Mouse (Mus musculus): Measurements from ENCODE around the gene Cul7. TPM values are rescaled to one million over a fixed set of nuclear protein-coding genes. Genes with fewer than 3 reads are reported as not detected.

Cul7 gene
- polyA plus RNA-seq, 1 experiment from 2014 or later: 46.3 TPM

GRCm38 (mm10) chr17:46629685-46630441, 20.3 kb upstream of the Cul7 start:
- peaks cover 41% of the 10 kb centered on the region for H3K36me3 ChIP-seq
- peak overlapping the region; percentile 98; the same call in 1 of the 2 replicates for H3K9ac ChIP-seq (replicated peaks)
- no peaks in the 10 kb centered on the region for H3K9me3 ChIP-seq
- H3K4me1 ChIP-seq (replicated peaks): peaks cover 44% of the 10 kb centered on the region
- H3K27me3 ChIP-seq: no peaks in the 10 kb centered on the region
- H3K4me3 ChIP-seq (replicated peaks): peak overlapping the region; percentile 98
- H3K4me2 ChIP-seq (replicated peaks): peak overlapping the region; percentile 82
- peak; percentile 73 for ATAC-seq
- peak overlapping the region; percentile 91 for H3K27ac ChIP-seq
- 10% methylated on average over 12 of the region's 12 CpGs for WGBS

- Histone ChIP-seq H3K27me3 (no peaks in the 10 kb centered on the region), H3K27ac (no peak overlapping the region), H3K4me1 (replicated peaks) (peaks cover 5% of the 10 kb centered on the region; the same call in 1 of the 2 replicates), H3K9ac (replicated peaks) (0 out of 2 replicates have a peak overlapping the region, but pooled peaks have one; percentile 11), H3K9me3 (no peaks in the 10 kb centered on the region), H3K36me3 (peaks cover 78% of the 10 kb centered on the region), H3K4me2 (replicated peaks) (no peak overlapping the region), H3K4me3 (replicated peaks) (no peak overlapping the region)
- WGBS: 23% methylated on average over 15 of the region's 15 CpGs
- ATAC-seq: peak; percentile 53
Measured at GRCm38 (mm10) chr17:46636831-46637523, 13.2 kb upstream of the Cul7 start.

- no peak overlapping the region for H3K27ac ChIP-seq
- H3K27me3 ChIP-seq: no peaks in the 10 kb centered on the region
- peaks cover 19% of the 10 kb centered on the region for H3K4me1 ChIP-seq (replicated peaks)
- H3K4me2 ChIP-seq (replicated peaks): no peak overlapping the region
- H3K36me3 ChIP-seq: peaks cover 63% of the 10 kb centered on the region
- no peaks in the 10 kb centered on the region for H3K9me3 ChIP-seq
- ATAC-seq: no peak
- no peak overlapping the region for H3K4me3 ChIP-seq (replicated peaks)
- no peak overlapping the region for H3K9ac ChIP-seq (replicated peaks)
- WGBS: 76% methylated on average over 9 of the region's 9 CpGs
Measured at GRCm38 (mm10) chr17:46639929-46640328, 10.2 kb upstream of the Cul7 start.

- Histone ChIP-seq H3K9me3 (no peaks in the 10 kb centered on the region), H3K9ac (replicated peaks) (no peak overlapping the region), H3K36me3 (peaks cover 47% of the 10 kb centered on the region), H3K4me3 (replicated peaks) (no peak overlapping the region), H3K27me3 (no peaks in the 10 kb centered on the region), H3K4me2 (replicated peaks) (no peak overlapping the region), H3K27ac (no peak overlapping the region), H3K4me1 (replicated peaks) (peaks cover 26% of the 10 kb centered on the region)
- ATAC-seq: no peak
- WGBS: 92% methylated on average over 17 of the region's 17 CpGs
Measured at GRCm38 (mm10) chr17:46642060-46642459, 8.1 kb upstream of the Cul7 start.

DNA sequence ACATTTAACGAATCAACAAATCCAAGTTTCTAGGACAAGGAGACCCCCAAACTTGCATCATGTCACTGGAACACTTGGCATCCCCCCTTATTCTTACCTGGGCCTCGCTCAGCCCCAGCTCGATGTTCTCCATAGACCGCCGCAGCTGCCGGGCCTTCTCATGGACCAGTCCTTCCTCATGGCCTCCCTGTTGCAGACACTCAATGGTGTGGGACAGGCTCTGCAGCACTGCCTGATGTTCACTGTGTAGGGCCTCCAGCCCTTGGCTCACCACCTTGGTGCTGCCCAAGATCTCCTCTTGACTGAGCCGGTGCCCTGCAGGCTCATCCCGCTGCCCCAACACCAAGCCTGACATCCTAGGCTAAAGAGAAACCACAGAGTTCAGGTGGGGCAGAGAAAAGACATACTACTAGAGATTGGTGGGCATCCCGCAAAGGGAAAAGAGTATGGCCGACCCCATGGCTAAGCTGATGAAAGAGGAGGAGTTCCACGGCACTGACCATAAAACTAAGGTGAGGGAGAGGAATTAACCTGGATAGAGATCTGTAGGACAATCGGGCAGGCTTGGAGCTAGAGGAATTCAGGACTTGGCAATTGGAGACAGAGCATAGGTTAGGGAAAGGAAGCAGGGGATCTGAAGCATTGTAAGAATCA, 5.9 kb upstream of the Cul7 start:
- WGBS: 90% methylated on average over 12 of the region's 12 CpGs
- Histone ChIP-seq H3K4me3 (replicated peaks) (peak overlapping the region; percentile 72), H3K9me3 (no peaks in the 10 kb centered on the region), H3K27ac (no peak overlapping the region), H3K4me1 (replicated peaks) (peaks cover 29% of the 10 kb centered on the region), H3K27me3 (no peaks in the 10 kb centered on the region), H3K36me3 (peaks cover 45% of the 10 kb centered on the region), H3K9ac (replicated peaks) (peak overlapping the region; percentile 81), H3K4me2 (replicated peaks) (peak overlapping the region; percentile 89)
- ATAC-seq: no peak

GRCm38 (mm10) chr17:46644916-46645475, 5.1 kb upstream of the Cul7 start:
- H3K27me3 ChIP-seq: no peaks in the 10 kb centered on the region
- H3K4me3 ChIP-seq (replicated peaks): peak overlapping the region; percentile 72
- peak overlapping the region; percentile 81 for H3K9ac ChIP-seq (replicated peaks)
- H3K4me2 ChIP-seq (replicated peaks): peak overlapping the region; percentile 89
- WGBS: 8% methylated on average over 11 of the region's 11 CpGs
- peaks cover 38% of the 10 kb centered on the region for H3K36me3 ChIP-seq
- no peaks in the 10 kb centered on the region for H3K9me3 ChIP-seq
- H3K27ac ChIP-seq: 0 out of 2 replicates have a peak overlapping the region, but pooled peaks have one; percentile 16
- peaks cover 36% of the 10 kb centered on the region for H3K4me1 ChIP-seq (replicated peaks)
- ATAC-seq: peak; percentile 16; the same call in 1 of the 2 replicates

DNA sequence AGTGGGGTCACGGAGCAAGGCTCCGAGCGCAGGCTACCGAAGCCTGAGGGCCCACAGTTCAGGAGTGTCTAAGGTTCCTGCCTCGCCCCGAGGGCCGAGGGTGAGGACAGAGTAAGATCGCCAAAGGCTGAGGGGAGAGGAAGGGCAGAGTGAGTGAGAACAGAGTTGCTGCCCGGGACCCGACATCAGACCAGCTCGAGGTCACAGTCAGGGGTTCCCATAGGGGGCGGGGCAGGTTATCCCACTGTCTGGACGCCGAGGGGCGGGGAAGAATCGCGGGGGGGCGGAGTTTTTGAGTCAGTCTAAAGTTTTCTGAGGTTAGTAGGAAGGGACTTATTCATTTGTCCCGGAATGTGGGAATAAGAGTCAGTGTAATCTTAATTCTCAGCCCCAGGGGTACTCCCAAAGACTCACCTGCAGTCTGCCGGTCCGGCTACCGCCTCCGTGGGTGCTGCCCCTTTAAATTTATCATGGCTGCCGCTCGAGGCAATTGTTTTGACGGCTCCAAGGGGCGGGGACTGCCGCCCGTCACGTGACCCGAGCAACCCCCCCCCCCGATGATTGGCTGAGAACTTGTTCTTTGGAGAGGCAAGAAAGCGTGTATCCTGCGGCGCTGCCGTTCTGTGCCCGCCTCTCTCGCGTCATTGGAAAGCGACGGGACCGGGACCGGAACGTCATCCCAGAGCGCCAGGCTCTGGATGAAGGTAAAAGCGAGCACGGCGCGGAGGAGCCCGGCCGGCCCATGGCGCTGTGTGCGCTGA, 4.4 kb upstream of the Cul7 start, which contains the start of the genes Klc4 and Mrpl2:
Gene Klc4, minus strand, starts transcription at position 462 of the 761 bp plus-strand sequence.
Gene Mrpl2, plus strand, starts transcription at position 669 of the 761 bp plus-strand sequence.
- no peaks in the 10 kb centered on the region for H3K9me3 ChIP-seq
- under 1% methylated on average over 53 of the region's 53 CpGs for WGBS
- peaks cover 31% of the 10 kb centered on the region for H3K36me3 ChIP-seq
- H3K9ac ChIP-seq (replicated peaks): peak within 1 kb of the TSS; percentile 81
- peak within 1 kb of the TSS; percentile 89 for H3K4me2 ChIP-seq (replicated peaks)
- H3K27me3 ChIP-seq: no peaks in the 10 kb centered on the region
- peaks cover 39% of the 10 kb centered on the region for H3K4me1 ChIP-seq (replicated peaks)
- peak within 1 kb of the TSS; percentile 72 for H3K4me3 ChIP-seq (replicated peaks)
- peak within 1 kb of the TSS; percentile 83 for H3K27ac ChIP-seq
- peak; percentile 72 for ATAC-seq

DNA sequence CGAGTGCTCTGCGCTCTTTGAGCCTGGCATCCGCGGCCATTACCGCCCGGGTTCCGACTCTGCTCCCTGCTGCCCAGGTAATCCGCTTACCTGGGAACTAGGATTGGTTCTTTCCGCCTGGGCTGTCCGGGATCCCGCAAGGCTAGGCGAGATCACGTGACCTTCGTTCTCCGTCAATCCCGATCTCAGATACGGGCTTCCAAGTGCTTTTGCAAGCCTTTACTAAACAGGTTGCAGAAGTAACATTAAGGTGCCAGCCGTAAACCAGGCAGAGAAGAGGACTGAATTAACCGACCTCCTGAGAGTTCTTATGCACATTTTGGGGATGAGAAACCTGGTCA, 3.8 kb upstream of the Cul7 start:
- WGBS: 0% methylated on average over 19 of the region's 19 CpGs
- peak overlapping the region; percentile 83 for H3K27ac ChIP-seq
- peak overlapping the region; percentile 67 for H3K4me2 ChIP-seq (replicated peaks)
- no peaks in the 10 kb centered on the region for H3K9me3 ChIP-seq
- peaks cover 26% of the 10 kb centered on the region for H3K36me3 ChIP-seq
- H3K4me1 ChIP-seq (replicated peaks): peaks cover 45% of the 10 kb centered on the region
- ATAC-seq: no peak
- H3K9ac ChIP-seq (replicated peaks): peak overlapping the region; percentile 73
- H3K4me3 ChIP-seq (replicated peaks): peak overlapping the region; percentile 72
- no peaks in the 10 kb centered on the region for H3K27me3 ChIP-seq

DNA sequence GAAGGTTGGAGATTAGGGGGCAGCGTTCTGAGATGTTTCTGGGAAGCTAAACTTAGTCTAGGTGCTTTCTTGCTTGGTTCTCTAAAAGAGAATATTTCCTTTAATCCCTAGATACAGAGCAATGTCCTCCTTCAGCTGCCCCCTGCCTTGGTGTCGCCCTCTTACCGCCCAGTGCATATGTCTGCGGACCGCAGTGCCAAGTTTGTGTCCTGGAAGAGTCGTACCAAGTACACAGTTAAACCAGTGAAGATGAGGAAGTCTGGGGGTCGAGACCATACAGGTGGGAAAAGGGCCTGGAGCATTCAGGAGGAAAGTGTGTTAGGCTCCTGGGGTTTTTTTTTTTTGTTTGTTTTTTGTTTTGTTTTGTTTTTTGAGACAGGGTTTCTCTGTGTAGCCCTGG, 2.9 kb upstream of the Cul7 start:
- ATAC-seq: no peak
- Histone ChIP-seq H3K9me3 (no peaks in the 10 kb centered on the region), H3K4me1 (replicated peaks) (peaks cover 55% of the 10 kb centered on the region), H3K36me3 (peaks cover 16% of the 10 kb centered on the region), H3K4me2 (replicated peaks) (no peak overlapping the region), H3K9ac (replicated peaks) (no peak overlapping the region), H3K27ac (no peak overlapping the region), H3K4me3 (replicated peaks) (peak overlapping the region; percentile 72; the same call in 1 of the 2 replicates), H3K27me3 (no peaks in the 10 kb centered on the region)
- 90% methylated on average over 7 of the region's 7 CpGs for WGBS

GRCm38 (mm10) chr17:46648436-46648835, 1.7 kb upstream of the Cul7 start:
- H3K4me1 ChIP-seq (replicated peaks): peaks cover 64% of the 10 kb centered on the region
- H3K9ac ChIP-seq (replicated peaks): no peak overlapping the region
- 91% methylated on average over 9 of the region's 9 CpGs for WGBS
- H3K9me3 ChIP-seq: no peaks in the 10 kb centered on the region
- peaks cover 16% of the 10 kb centered on the region for H3K36me3 ChIP-seq
- no peak overlapping the region for H3K4me3 ChIP-seq (replicated peaks)
- no peak for ATAC-seq
- no peaks in the 10 kb centered on the region for H3K27me3 ChIP-seq
- H3K4me2 ChIP-seq (replicated peaks): no peak overlapping the region
- no peak overlapping the region for H3K27ac ChIP-seq

- H3K27me3 ChIP-seq: no peaks in the 10 kb centered on the region
- H3K4me1 ChIP-seq (replicated peaks): peaks cover 53% of the 10 kb centered on the region
- WGBS: 41% methylated on average over 15 of the region's 15 CpGs
Measured at GRCm38 (mm10) chr17:46649811-46650210, 326 bp upstream of the Cul7 start.

More at GRCm38 (mm10) chr17:46649811-46650210, 326 bp upstream of the Cul7 start:
- no peak for ATAC-seq
- peak overlapping the region; percentile 95 for H3K27ac ChIP-seq
- H3K4me3 ChIP-seq (replicated peaks): peak overlapping the region; percentile 72
- peak overlapping the region; percentile 84 for H3K4me2 ChIP-seq (replicated peaks)
- no peaks in the 10 kb centered on the region for H3K9me3 ChIP-seq
- H3K36me3 ChIP-seq: peaks cover 30% of the 10 kb centered on the region
- H3K9ac ChIP-seq (replicated peaks): peak overlapping the region; percentile 93
